Mouse (Mus musculus) forebrain, embryonic 11.5 days (tissue): ENCODE data around the gene Tymp. TPM values are rescaled to one million over a fixed set of nuclear protein-coding genes. Genes with fewer than 3 reads are reported as not detected.

Experiments
- ATAC-seq: fragments of 200-750 bp; cut with Nextera tagmentation; replicated peaks from 2 replicates; pipeline ENCODE4 v1.8.0; 2017; ENCODE audit warnings: moderate TSS enrichment; ENCODE audit not compliant: low FRiP score
- DNase-seq: peaks from one replicate; pipeline ENCODE4 v3.0.0-alpha.2; 2017; ENCODE audit warnings: low spot score
- H3K27ac ChIP-seq: fragments of 300-500 bp; sonication (generic); 2 replicates; pipeline ENCODE4 v1.5.1; 2014; ENCODE audit warnings: low read depth, low read length
- H3K27me3 ChIP-seq: fragments of 300-500 bp; sonication (generic); 2 replicates; pipeline ENCODE4 v1.6.1; 2014; ENCODE audit warnings: mild to moderate bottlenecking, low read length, mixed read lengths; ENCODE audit not compliant: control insufficient read depth, insufficient read depth
- H3K36me3 ChIP-seq: fragments of 300-500 bp; sonication (generic); 2 replicates; pipeline ENCODE4 v1.6.1; 2014; ENCODE audit warnings: mild to moderate bottlenecking, low read length, moderate library complexity, mixed read lengths; ENCODE audit not compliant: control insufficient read depth, insufficient read depth
- H3K4me1 ChIP-seq: fragments of 300-500 bp; sonication (generic); replicated peaks from 2 replicates; pipeline ENCODE4 v1.6.1; 2014; ENCODE audit warnings: low read length, mixed read lengths; ENCODE audit not compliant: control insufficient read depth, insufficient read depth
- H3K4me2 ChIP-seq: fragments of 300-500 bp; sonication (generic); 2 replicates; pipeline ENCODE4 v1.6.1; 2014; ENCODE audit warnings: low read depth, mild to moderate bottlenecking, low read length, moderate library complexity, mixed read lengths; ENCODE audit not compliant: severe bottlenecking
- H3K4me3 ChIP-seq: fragments of 300-500 bp; sonication (generic); 2 replicates; pipeline ENCODE4 v1.5.1; 2014; ENCODE audit warnings: low read depth, low read length
- H3K9ac ChIP-seq: fragments of 300-500 bp; sonication (generic); 2 replicates; pipeline ENCODE4 v1.6.1; 2014; ENCODE audit warnings: low read length
- H3K9me3 ChIP-seq: fragments of 300-500 bp; sonication (generic); 2 replicates; pipeline ENCODE4 v1.6.1; 2016; ENCODE audit warnings: low read length, mixed read lengths; ENCODE audit not compliant: control insufficient read depth
- WGBS: fragments of 180-500 bp; shearing (Covaris S2); extraction: QIAGEN DNeasy Blood & Tissue Kit; methylation state at CpG from one replicate; pipeline ENCODE4 v1.1.7; 2014; 5-methylcytosine and 5-hydroxymethylcytosine counted together
- polyA plus RNA-seq: library from polyadenylated mRNA; unstranded; fragments of >200 nt; fragmentation: Nextera tagmentation; extraction: Ambion mirVana; gene quantifications from 2 replicates; pipeline ENCODE4 v1.2.1, GENCODE M21; 2014

The Tymp gene
- polyA plus RNA-seq, 1 experiment from 2014 or later = 0.80 TPM

- H3K9me3 ChIP-seq = no peaks in the 10 kb centered on the region
- 0 out of 2 replicates have a peak overlapping the region, but pooled peaks have one; percentile 63 for H3K4me3 ChIP-seq
- ATAC-seq (no peak), DNase-seq (peak; percentile 54)
- H3K9ac ChIP-seq = no peak overlapping the region
- peaks cover 11% of the 10 kb centered on the region for H3K27me3 ChIP-seq
- peaks cover 4% of the 10 kb centered on the region for H3K4me1 ChIP-seq
- WGBS = 93% methylated on average over 13 of the region's 13 CpGs
- H3K27ac ChIP-seq = no peak overlapping the region
- H3K36me3 ChIP-seq = peaks cover 29% of the 10 kb centered on the region
- no peak overlapping the region for H3K4me2 ChIP-seq
Measured at GRCm38 (mm10) chr15:89372068-89372467, 4.8 kb downstream of the Tymp start.

DNA sequence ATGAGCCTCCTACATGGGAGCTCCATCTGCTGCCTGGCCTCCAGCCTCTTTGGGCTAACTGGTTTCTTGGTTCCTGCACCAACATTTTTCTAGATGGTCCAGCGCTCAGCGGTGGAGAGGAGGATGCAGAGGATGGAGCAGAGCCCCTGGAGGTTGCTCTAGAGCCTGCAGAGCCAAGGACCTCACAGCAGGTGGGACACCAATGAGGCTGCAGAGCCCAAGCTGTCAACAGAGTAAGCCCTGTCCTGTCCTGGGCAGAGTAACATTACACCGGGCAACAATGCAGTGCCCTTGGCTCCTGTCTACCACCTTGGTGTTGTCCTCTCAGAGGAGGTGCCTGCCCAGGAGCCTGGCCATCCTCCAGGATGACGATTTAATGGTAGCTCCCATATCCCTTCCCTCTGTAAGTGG lies 11.7 kb downstream of the Tymp start:
- Histone ChIP-seq H3K4me3 (no peak overlapping the region), H3K4me1 (no peaks in the 10 kb centered on the region), H3K9ac (no peak overlapping the region), H3K27me3 (no peaks in the 10 kb centered on the region), H3K27ac (no peak overlapping the region), H3K4me2 (no peak overlapping the region), H3K36me3 (peaks cover 45% of the 10 kb centered on the region), H3K9me3 (no peaks in the 10 kb centered on the region)
- 94% methylated on average over 4 of the region's 4 CpGs for WGBS
- ATAC-seq = no peak
- peak; percentile 47 for DNase-seq

DNA sequence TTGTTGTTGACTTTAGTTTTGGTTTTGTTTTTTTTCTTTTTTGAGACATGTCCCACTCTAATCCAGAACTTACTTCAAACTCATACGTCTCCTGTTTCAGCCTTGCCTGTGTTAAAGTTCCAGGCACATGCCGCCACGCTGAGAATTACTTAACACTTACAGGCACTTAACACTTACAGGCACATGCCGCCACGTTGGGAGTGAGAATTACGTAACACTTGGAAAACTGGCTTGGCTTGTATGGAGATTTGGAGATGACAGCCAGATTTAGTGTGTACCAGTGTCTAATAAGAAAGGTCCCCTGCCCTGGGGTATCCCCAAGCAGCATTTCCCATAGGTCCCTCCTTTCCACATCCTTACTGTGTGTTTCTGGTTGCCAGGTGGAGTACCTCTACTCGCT lies 13.8 kb downstream of the Tymp start:
- H3K36me3 ChIP-seq = peaks cover 34% of the 10 kb centered on the region
- no peak for DNase-seq
- 97% methylated on average over 7 of the region's 7 CpGs for WGBS
- no peak overlapping the region for H3K27ac ChIP-seq
- no peak overlapping the region for H3K4me3 ChIP-seq
- H3K4me1 ChIP-seq = no peaks in the 10 kb centered on the region; the same call in 1 of the 2 replicates
- H3K27me3 ChIP-seq = no peaks in the 10 kb centered on the region
- no peak overlapping the region for H3K9ac ChIP-seq
- ATAC-seq = no peak
- no peak overlapping the region for H3K4me2 ChIP-seq
- no peaks in the 10 kb centered on the region for H3K9me3 ChIP-seq

DNA sequence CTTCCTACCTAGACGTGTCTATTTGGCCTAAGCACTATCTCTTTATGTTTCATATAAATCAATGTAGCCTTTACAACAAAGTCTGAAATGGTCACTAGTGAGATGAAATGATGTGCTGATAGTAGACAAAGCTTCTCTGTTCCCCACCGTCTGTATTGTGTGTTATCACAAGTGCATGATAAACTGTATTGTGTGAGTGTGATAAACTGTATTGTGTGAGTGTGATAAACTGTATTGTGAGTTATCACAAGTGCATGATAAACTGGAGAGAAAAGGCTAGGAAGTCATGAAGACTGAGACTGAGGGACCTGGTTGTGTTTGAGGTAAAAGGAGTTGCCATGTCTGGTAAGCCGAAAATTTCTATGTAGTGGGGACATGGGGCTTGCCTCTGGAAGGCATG lies 18.1 kb downstream of the Tymp start:
- Histone ChIP-seq H3K9ac (no peak overlapping the region), H3K4me2 (no peak overlapping the region), H3K9me3 (no peaks in the 10 kb centered on the region), H3K4me3 (no peak overlapping the region), H3K27me3 (no peaks in the 10 kb centered on the region), H3K27ac (no peak overlapping the region), H3K4me1 (peaks cover 12% of the 10 kb centered on the region), H3K36me3 (peaks cover 7% of the 10 kb centered on the region)
- no peak for ATAC-seq
- no peak for DNase-seq
- WGBS = 94% methylated on average over 3 of the region's 3 CpGs

GRCm38 (mm10) chr15:89356372-89356771 lies 20.5 kb downstream of the Tymp start:
- Histone ChIP-seq H3K4me2 (peak overlapping the region; percentile 50), H3K9ac (peak overlapping the region; percentile 90), H3K4me3 (peak overlapping the region; percentile 79), H3K27me3 (no peaks in the 10 kb centered on the region), H3K9me3 (no peaks in the 10 kb centered on the region), H3K4me1 (peaks cover 12% of the 10 kb centered on the region), H3K36me3 (peaks cover 15% of the 10 kb centered on the region), H3K27ac (peak overlapping the region; percentile 80; the same call in 1 of the 2 replicates)
- WGBS = under 1% methylated on average over 15 of the region's 15 CpGs
- ATAC-seq = peak; percentile 80
- peak; percentile 94 for DNase-seq

- peak within 1 kb of the TSS; percentile 80 for H3K27ac ChIP-seq
- WGBS = under 1% methylated on average over 64 of the region's 64 CpGs
- H3K4me2 ChIP-seq = peak within 1 kb of the TSS; percentile 77
- no peaks in the 10 kb centered on the region for H3K9me3 ChIP-seq
- peak within 1 kb of the TSS; percentile 90 for H3K9ac ChIP-seq
- H3K36me3 ChIP-seq = peaks cover 12% of the 10 kb centered on the region
- DNase-seq (peak; percentile 99), ATAC-seq (peak; percentile 91)
- peaks cover 12% of the 10 kb centered on the region for H3K4me1 ChIP-seq
- H3K27me3 ChIP-seq = no peaks in the 10 kb centered on the region
- peak within 1 kb of the TSS; percentile 79 for H3K4me3 ChIP-seq
Measured at GRCm38 (mm10) chr15:89355241-89356187, 21.3 kb downstream of the Tymp start, which contains the start of the genes Lmf2 and Ncaph2. Lmf2 (minus strand) TSS chr15:89355659. Ncaph2 (plus strand) TSS chr15:89355719.

GRCm38 (mm10) chr15:89354455-89354854 lies 22.4 kb downstream of the Tymp start:
- peak overlapping the region; percentile 79 for H3K4me3 ChIP-seq
- no peak overlapping the region for H3K27ac ChIP-seq
- no peak for ATAC-seq
- H3K4me1 ChIP-seq = peaks cover 12% of the 10 kb centered on the region
- DNase-seq = no peak
- H3K9ac ChIP-seq = peak overlapping the region; percentile 90
- H3K36me3 ChIP-seq = peaks cover 12% of the 10 kb centered on the region
- no peaks in the 10 kb centered on the region for H3K9me3 ChIP-seq
- peak overlapping the region; percentile 77 for H3K4me2 ChIP-seq
- WGBS = 81% methylated on average over 7 of the region's 7 CpGs
- H3K27me3 ChIP-seq = no peaks in the 10 kb centered on the region

DNA sequence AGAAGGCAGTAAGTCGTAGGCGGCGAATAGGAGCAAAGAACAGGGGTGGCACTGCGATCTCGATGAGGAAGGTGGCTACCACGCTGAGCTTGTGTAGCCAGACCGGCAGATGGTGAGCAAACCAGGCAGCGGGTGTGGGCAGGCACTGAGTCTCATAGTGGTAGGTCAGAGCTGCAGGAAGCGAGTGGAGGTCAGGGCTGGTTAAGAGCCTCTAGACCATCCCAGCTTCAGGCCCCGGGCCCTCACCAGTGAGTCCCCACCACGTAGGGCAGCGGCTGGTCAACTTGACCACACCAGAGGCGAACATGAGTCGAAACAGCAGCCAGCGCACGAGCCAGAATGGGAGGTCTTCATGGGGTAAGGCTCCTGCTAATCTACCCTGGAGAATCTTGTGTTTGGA lies 23.0 kb downstream of the Tymp start:
- Histone ChIP-seq H3K9ac (no peak overlapping the region), H3K4me1 (peaks cover 12% of the 10 kb centered on the region), H3K4me3 (no peak overlapping the region), H3K27me3 (no peaks in the 10 kb centered on the region), H3K36me3 (peaks cover 12% of the 10 kb centered on the region), H3K9me3 (no peaks in the 10 kb centered on the region), H3K27ac (no peak overlapping the region), H3K4me2 (no peak overlapping the region)
- DNase-seq (no peak), ATAC-seq (no peak)
- WGBS = 94% methylated on average over 16 of the region's 16 CpGs
